Mouse (Mus musculus): ENCODE measurements around the gene Serinc5. TPM values are rescaled to one million over a fixed set of nuclear protein-coding genes. Genes with fewer than 3 reads are reported as not detected.

Serinc5 gene
- polyA plus RNA-seq (2016; fragmentation: Nextera tagmentation; extraction: Ambion mirVana) = 12.0 and 12.4 TPM in 2 replicates

DNA sequence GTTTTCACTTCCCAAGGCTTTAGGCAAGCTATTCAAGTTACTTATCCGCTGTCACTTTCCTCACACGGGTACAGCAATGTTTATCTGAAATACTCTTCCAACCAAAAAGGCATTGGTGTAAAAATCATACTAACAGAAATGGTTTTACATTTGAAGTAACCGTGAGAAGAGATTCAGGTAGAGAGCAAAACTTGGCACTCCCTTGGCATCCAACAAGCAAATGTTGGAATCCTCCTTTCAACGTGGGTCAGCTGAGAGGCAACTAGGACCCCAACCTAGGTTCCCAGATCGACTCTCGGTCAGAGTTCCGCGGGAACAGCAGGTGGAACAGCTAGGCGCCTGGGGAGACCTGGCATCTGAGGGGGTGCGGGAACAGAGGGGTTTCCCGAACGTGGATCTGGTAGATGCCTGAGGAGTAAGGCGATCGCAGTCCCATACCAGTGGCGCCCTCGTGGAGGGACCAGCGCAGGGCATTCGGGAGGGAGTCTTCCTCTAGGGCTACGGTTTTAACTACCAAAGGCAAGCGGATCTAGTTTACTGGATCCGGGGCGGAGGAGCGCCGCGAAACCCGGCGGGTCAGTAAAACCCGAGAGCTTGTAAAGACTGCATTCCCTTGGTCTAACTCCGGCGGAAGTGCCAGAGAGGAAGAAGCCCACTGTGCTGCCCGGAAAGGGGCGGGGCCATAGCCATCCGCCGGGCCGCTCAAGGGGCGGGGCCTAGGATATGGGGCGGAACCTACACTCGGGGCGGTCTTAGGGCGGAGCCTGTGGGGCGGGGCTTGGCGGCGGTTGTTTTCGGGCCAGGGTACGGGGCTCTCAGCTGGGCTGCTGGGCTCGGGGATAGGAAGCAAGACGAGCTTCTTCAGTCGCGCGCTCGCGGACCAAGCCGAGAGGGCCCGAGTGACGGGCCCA is at the start of gene Serinc5:
Serinc5 (plus strand) TSS at position 781 of the 911 bp plus-strand sequence.
- Histone ChIP-seq H3K4me1 (peaks cover 5% of the 10 kb centered on the region; the same call in 1 of the 2 replicates), H3K36me3 (no peaks in the 10 kb centered on the region)
- WGBS = under 1% methylated on average over 55 of the region's 55 CpGs

DNA sequence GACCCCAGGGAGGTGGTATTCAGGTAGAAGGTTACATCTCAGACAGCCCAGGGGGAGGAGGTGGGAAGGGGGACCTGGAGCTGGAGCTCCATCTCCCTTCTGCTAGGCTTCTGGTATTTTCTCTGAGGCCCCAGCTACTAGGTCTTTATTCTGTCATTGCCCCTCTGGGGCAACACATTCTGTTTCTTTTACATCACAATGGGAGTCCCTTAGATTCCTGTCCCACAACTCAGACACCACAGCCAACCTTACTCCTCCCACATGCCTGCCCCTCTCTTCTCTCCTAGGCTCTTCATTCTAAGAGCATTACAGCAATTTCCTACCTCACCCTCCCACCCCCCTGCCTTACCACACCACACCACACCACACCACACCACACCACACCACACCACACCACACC is 34.8 kb upstream of the Serinc5 start, which contains the start of gene Spz1:
Spz1 (minus strand) TSS at position 101 of the 400 bp plus-strand sequence.
- H3K4me2 ChIP-seq (replicated peaks) = no peak within 1 kb of the TSS
- H3K4me1 ChIP-seq = no peaks in the 10 kb centered on the region
- no peaks in the 10 kb centered on the region for H3K27me3 ChIP-seq
- H3K36me3 ChIP-seq = no peaks in the 10 kb centered on the region
- no peak within 1 kb of the TSS for H3K27ac ChIP-seq
- H3K9ac ChIP-seq = no peak within 1 kb of the TSS
- H3K9me3 ChIP-seq = no peaks in the 10 kb centered on the region
- no peak for ATAC-seq (ENCODE audit: insufficient number of reproducible peaks, insufficient read depth, low FRiP score, low TSS enrichment)
- no peak within 1 kb of the TSS for H3K4me3 ChIP-seq

More for the DNA sequence above, at the start of gene Serinc5:
- Histone ChIP-seq H3K9ac (peak within 1 kb of the TSS; percentile 71), H3K27ac (peak within 1 kb of the TSS; percentile 91), H3K4me3 (peak within 1 kb of the TSS; percentile 62), H3K27me3 (no peaks in the 10 kb centered on the region), H3K4me2 (replicated peaks) (peak within 1 kb of the TSS; percentile 87), H3K9me3 (no peaks in the 10 kb centered on the region)
- peak; percentile 97 for ATAC-seq (ENCODE audit: insufficient number of reproducible peaks, insufficient read depth, low FRiP score, low TSS enrichment)

DNA sequence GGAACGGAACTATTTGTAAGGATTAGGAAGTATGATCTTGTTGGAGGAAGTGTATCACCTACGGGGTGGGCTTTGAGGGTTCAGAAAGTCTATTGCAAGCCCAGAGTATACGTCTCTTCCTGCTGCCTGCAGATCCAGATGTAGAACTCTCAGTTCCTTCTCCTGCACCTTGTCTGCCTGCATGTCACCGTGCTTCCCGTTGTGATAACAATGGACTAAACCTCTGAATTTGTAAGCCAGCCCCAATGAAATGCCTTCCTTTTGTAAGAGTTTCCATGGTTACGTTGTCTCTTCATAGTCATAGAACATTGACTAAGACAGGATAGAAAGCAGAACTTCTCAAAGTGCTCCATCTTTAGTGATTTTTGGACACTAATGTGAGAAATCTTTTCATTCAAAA is 34.2 kb upstream of the Serinc5 start:
- no peak overlapping the region for H3K4me2 ChIP-seq (replicated peaks)
- no peak overlapping the region for H3K27ac ChIP-seq
- no peak for ATAC-seq (ENCODE audit: insufficient number of reproducible peaks, insufficient read depth, low FRiP score, low TSS enrichment)
- H3K9me3 ChIP-seq = no peaks in the 10 kb centered on the region
- no peak overlapping the region for H3K4me3 ChIP-seq
- no peaks in the 10 kb centered on the region for H3K4me1 ChIP-seq
- no peaks in the 10 kb centered on the region for H3K27me3 ChIP-seq
- 70% methylated on average over 6 of the region's 6 CpGs for WGBS
- no peak overlapping the region for H3K9ac ChIP-seq
- H3K36me3 ChIP-seq = no peaks in the 10 kb centered on the region

DNA sequence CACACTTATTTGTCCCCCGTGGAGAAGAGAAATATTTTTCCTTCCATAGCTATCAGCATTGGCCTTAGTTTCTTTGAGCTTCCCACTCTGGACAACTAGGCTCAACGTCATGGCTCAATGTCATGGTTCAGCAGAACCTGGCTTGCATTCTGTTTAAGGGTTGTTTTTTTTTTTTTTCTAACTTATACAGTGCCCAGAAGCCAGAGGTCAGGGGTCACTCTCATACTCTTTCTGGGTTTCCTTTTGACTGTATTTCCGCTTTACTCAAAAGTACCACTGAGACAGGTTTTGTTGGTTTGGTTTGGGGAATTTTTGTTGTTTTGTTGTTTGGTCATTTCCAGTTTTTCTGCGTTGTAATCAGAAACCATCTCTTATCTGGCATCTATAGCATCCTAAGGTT is 32.7 kb upstream of the Serinc5 start:
- no peak overlapping the region for H3K4me3 ChIP-seq
- H3K27me3 ChIP-seq = no peaks in the 10 kb centered on the region
- H3K27ac ChIP-seq = no peak overlapping the region
- ATAC-seq (ENCODE audit: insufficient number of reproducible peaks, insufficient read depth, low FRiP score, low TSS enrichment) = no peak
- H3K9me3 ChIP-seq = no peaks in the 10 kb centered on the region
- no peak overlapping the region for H3K9ac ChIP-seq
- H3K4me1 ChIP-seq = no peaks in the 10 kb centered on the region
- WGBS = 81% methylated on average over 4 of the region's 4 CpGs
- no peak overlapping the region for H3K4me2 ChIP-seq (replicated peaks)
- no peaks in the 10 kb centered on the region for H3K36me3 ChIP-seq

DNA sequence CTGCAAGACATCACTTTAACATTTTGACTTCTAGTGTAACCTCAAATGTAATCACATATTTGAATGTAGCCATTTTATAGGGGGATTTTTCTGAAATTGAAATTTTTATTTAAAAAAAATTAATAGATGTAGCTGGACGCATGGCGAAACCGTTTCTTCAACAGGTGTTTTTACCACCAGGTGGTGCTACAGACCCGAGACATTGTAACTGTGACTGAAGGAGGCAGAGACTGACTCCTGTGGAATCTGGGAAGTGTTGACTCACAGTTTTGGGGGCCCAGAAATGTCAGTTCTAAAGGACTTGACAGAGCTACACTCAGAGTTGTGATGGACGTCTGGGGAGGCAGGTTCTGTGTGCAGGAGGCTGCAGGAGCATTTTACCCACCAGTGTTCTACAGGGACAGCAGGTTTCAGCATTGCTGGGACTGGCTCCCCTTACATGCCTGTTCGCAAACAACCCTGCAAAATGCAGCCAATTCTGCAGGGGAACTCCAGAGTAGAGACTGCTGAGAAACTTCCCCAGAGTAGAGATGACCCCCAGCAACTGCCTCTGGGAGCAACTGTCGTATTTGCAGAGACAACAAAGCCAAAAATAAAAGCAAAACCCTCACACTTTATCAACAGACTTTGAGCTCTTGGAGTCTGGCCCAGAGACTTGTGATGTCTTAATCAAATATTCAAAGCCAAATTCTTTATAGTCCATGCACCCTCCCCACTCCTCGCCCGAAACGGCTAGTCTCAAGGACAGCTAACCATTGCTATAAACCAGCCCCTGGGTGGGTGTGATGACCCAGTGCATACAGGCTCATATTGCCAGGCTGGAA is 30.5 kb upstream of the Serinc5 start:
- 0 out of 2 replicates have a peak, but pooled peaks have one; percentile 22 for ATAC-seq (ENCODE audit: insufficient number of reproducible peaks, insufficient read depth, low FRiP score, low TSS enrichment)
- 40% methylated on average over 10 of the region's 10 CpGs for WGBS
- no peaks in the 10 kb centered on the region for H3K9me3 ChIP-seq

DNA sequence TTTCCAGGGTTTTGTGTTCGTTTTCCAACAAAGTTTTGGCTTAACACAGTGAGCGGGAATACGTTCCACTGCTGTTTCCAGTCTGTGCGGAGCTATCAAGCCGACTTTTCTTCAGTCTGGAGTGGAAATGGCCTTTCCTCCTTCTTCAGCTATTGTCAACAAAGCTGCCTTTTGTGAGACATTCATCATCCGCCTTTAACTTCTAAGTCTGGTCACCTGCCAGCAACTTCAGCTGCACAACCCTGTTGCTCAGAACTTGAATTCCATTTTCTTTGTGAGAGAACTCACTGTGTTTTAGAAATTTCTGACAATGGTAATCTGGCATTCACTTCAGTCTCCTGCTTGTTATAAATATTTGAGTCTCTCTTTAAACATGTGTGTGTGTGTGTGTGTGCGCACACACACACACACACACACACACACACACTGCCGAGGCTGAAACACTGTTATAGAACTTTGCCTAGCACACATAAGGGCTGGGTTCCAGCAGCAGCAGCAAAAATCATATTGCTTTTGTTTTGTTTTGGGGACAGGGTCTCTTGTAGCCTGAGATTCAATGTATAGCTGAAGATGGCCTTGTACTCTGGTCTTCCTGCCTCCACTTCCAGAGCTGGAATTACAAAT is 26.7 kb upstream of the Serinc5 start:
- H3K4me3 ChIP-seq = no peak overlapping the region
- H3K27me3 ChIP-seq = no peaks in the 10 kb centered on the region
- H3K4me1 ChIP-seq = no peaks in the 10 kb centered on the region
- 76% methylated on average over 8 of the region's 8 CpGs for WGBS
- H3K36me3 ChIP-seq = no peaks in the 10 kb centered on the region
- no peak overlapping the region for H3K27ac ChIP-seq
- H3K4me2 ChIP-seq (replicated peaks) = no peak overlapping the region
- H3K9me3 ChIP-seq = no peaks in the 10 kb centered on the region
- no peak for ATAC-seq (ENCODE audit: insufficient number of reproducible peaks, insufficient read depth, low FRiP score, low TSS enrichment)
- no peak overlapping the region for H3K9ac ChIP-seq

More for the DNA sequence above, 30.5 kb upstream of the Serinc5 start:
- Histone ChIP-seq H3K9ac (no peak overlapping the region), H3K27me3 (no peaks in the 10 kb centered on the region), H3K4me2 (replicated peaks) (no peak overlapping the region), H3K4me3 (no peak overlapping the region), H3K4me1 (no peaks in the 10 kb centered on the region), H3K36me3 (no peaks in the 10 kb centered on the region), H3K27ac (no peak overlapping the region)

DNA sequence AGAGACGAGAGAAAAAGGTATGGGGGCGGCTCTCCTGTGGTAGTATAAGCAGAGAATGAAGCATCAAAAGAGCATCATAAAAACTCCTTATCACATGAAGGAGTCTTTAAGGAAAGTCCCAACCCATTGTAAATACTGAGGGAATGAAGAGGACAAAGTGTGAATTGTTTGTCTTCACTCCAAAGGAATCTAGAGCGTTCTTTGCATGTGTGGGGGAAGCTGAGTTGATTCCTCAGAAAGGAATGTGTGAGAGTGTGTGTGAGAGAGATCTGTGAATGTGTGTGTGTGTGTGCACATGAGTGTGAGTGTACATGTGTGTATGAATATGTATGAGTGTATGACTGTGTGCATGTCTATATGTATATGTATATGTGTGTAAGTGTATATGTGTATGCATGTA is 22.2 kb upstream of the Serinc5 start:
- no peak overlapping the region for H3K4me3 ChIP-seq
- WGBS = 53% methylated on average over 3 of the region's 3 CpGs
- no peak overlapping the region for H3K4me2 ChIP-seq (replicated peaks)
- no peak overlapping the region for H3K27ac ChIP-seq
- no peaks in the 10 kb centered on the region for H3K9me3 ChIP-seq
- H3K27me3 ChIP-seq = no peaks in the 10 kb centered on the region
- no peaks in the 10 kb centered on the region for H3K4me1 ChIP-seq
- H3K9ac ChIP-seq = no peak overlapping the region
- H3K36me3 ChIP-seq = no peaks in the 10 kb centered on the region
- no peak for ATAC-seq (ENCODE audit: insufficient number of reproducible peaks, insufficient read depth, low FRiP score, low TSS enrichment)

DNA sequence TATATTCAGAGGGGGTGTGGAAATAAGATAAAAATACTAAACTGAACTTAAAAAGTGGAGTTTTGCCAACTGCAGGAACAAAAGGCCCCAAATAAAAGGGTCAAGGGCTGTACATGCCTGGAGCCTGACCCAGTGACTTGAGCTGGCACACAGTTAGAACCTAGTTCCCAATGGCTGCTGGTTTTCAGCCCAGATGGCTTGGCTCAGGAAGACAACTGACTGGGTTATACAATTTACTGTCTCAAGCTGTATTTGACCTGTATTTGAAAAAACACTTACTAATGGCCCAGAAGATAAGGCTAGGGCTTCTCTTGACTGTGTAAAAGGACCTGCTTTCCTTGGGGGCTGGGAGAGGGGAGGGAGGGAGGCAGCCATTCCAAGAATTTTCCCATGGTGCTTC is 21.6 kb upstream of the Serinc5 start:
- H3K4me1 ChIP-seq = peaks cover 4% of the 10 kb centered on the region
- no peak overlapping the region for H3K9ac ChIP-seq
- no peaks in the 10 kb centered on the region for H3K27me3 ChIP-seq
- H3K36me3 ChIP-seq = no peaks in the 10 kb centered on the region
- no peaks in the 10 kb centered on the region for H3K9me3 ChIP-seq
- ATAC-seq (ENCODE audit: insufficient number of reproducible peaks, insufficient read depth, low FRiP score, low TSS enrichment) = no peak
- no peak overlapping the region for H3K4me3 ChIP-seq
- H3K4me2 ChIP-seq (replicated peaks) = no peak overlapping the region
- no peak overlapping the region for H3K27ac ChIP-seq

DNA sequence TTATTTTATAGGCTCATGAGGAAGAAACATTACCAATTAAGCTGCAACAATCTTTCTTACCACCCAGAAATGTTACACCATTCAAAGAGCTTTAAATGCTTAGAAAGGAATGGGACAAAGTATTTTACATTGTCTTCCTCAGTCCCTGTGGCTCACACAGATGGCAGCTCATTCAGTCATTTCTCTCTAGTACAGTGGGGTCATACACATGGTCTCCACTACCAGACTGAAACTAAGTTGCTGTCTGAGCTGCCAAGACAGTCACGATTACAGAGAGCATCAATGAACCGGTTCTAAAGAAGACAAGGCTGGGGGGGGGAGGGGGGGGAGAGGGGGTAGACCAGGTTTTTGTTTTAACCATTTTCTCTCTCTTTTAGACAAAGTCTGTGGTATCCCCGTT is 19.7 kb upstream of the Serinc5 start:
- Histone ChIP-seq H3K36me3 (no peaks in the 10 kb centered on the region), H3K27me3 (no peaks in the 10 kb centered on the region), H3K4me3 (no peak overlapping the region), H3K9me3 (no peaks in the 10 kb centered on the region), H3K4me2 (replicated peaks) (no peak overlapping the region), H3K27ac (no peak overlapping the region), H3K4me1 (peaks cover 8% of the 10 kb centered on the region), H3K9ac (no peak overlapping the region)
- WGBS = 60% methylated on average over 3 of the region's 3 CpGs
- ATAC-seq (ENCODE audit: insufficient number of reproducible peaks, insufficient read depth, low FRiP score, low TSS enrichment) = no peak

DNA sequence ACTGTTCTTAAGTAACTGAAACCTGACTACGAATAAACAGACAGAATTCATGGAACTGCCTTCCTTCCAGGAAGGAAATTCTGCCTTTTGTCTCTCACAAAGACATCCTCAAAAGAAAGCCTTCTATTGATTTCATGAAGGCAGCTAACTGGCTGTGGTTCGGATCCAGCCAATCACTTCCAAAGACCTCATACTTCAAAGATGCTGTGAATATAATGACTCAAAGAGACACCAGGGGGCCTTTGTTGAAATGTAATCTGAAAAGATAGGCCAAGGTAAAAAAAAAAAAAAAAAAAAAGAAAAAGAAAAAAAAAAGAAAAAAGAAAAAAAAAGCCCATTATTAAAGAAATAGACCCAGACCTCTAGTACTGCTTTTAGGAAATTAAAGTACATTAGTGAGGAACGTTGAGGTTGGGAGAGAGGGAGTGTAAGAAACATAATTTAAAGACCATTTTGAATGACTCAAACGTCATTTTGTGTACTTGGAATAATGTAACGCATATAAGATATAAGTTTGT is 18.6 kb upstream of the Serinc5 start:
- H3K27ac ChIP-seq = no peak overlapping the region
- H3K36me3 ChIP-seq = no peaks in the 10 kb centered on the region
- no peak overlapping the region for H3K9ac ChIP-seq
- peaks cover 8% of the 10 kb centered on the region for H3K4me1 ChIP-seq
- WGBS = 52% methylated on average over 5 of the region's 5 CpGs
- no peak overlapping the region for H3K4me3 ChIP-seq
- no peak overlapping the region for H3K4me2 ChIP-seq (replicated peaks)
- H3K9me3 ChIP-seq = no peaks in the 10 kb centered on the region
- no peaks in the 10 kb centered on the region for H3K27me3 ChIP-seq
- ATAC-seq (ENCODE audit: insufficient number of reproducible peaks, insufficient read depth, low FRiP score, low TSS enrichment) = no peak

DNA sequence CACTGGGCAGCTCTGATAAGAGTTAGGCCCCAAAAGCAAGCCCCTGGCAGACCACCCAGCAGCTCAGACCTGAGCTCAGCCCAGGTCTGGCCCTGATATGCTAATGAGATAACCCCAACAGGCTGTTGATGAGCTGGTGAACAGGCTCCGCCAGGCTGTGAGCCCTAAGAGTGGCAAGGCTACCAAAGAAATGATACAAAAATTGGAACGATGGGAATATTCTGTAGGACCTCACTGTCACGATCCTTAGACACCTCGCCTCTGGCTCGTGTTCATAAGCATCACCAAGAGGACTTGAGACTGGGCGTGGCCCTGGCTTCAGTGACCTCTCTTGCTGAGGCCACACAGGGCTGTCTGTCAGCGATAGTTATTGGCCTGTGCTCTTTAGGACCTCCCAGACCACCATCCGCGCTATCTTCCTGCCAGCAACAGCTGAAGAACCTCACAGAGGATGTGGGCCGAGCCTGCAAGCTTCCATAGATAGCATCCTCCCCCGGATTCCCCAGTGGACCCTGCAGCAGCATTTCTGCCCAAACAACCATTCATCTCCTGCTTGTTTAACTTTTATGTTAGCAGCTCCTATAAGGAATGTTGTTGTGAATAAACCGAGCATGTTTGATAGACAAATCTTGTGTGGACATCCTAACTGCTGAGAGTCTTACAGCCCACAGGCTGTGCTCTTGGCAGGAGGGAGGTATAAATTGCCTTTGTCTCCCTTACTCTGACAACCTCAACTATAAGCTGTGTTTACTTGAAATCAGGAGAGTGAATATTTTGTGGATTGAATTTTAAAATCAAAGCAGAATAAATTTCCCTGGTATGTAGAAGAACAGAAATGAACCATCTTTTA is 17.9 kb upstream of the Serinc5 start:
- Histone ChIP-seq H3K9me3 (no peaks in the 10 kb centered on the region), H3K4me2 (replicated peaks) (no peak overlapping the region), H3K4me3 (no peak overlapping the region), H3K27me3 (no peaks in the 10 kb centered on the region), H3K9ac (no peak overlapping the region), H3K27ac (no peak overlapping the region), H3K4me1 (peaks cover 8% of the 10 kb centered on the region), H3K36me3 (no peaks in the 10 kb centered on the region)
- no peak for ATAC-seq (ENCODE audit: insufficient number of reproducible peaks, insufficient read depth, low FRiP score, low TSS enrichment)
- 44% methylated on average over 12 of the region's 12 CpGs for WGBS
